Mouse (Mus musculus) liver, postnatal 0 days (tissue): Measurements from ENCODE around the gene Gmppa. TPM values are rescaled to one million over a fixed set of nuclear protein-coding genes. Genes with fewer than 3 reads are reported as not detected.

Experiments
- ATAC-seq: fragments of 200-750 bp; cut with Nextera tagmentation; 2 replicates; pipeline ENCODE4 v1.8.0; 2017; ENCODE audit warnings: mild to moderate bottlenecking, moderate library complexity
- DNase-seq: peaks from one replicate; pipeline ENCODE4 v3.0.0-alpha.2; 2016
- H3K27ac ChIP-seq: fragments of 300-500 bp; sonication (generic); 2 replicates; pipeline ENCODE4 v1.5.1; 2014; ENCODE audit warnings: antibody characterized with exemption, moderate library complexity, mild to moderate bottlenecking, low read depth
- H3K27me3 ChIP-seq: fragments of 300-500 bp; sonication (generic); 2 replicates; pipeline ENCODE4 v1.6.1; 2014; ENCODE audit warnings: low read length, control low read depth, mixed read lengths; ENCODE audit not compliant: insufficient read depth
- H3K36me3 ChIP-seq: fragments of 300-500 bp; sonication (generic); replicated peaks from 2 replicates; pipeline ENCODE4 v1.6.1; 2014; ENCODE audit warnings: mild to moderate bottlenecking, control low read depth, low read length, moderate library complexity, mixed read lengths; ENCODE audit not compliant: insufficient read depth
- H3K4me1 ChIP-seq: fragments of 300-500 bp; sonication (generic); 2 replicates; pipeline ENCODE4 v1.6.1; 2014; ENCODE audit warnings: antibody characterized with exemption, mild to moderate bottlenecking, control low read depth; ENCODE audit not compliant: insufficient read depth
- H3K4me2 ChIP-seq: fragments of 300-500 bp; sonication (generic); 2 replicates; pipeline ENCODE4 v1.6.1; 2014; ENCODE audit warnings: low read depth, mild to moderate bottlenecking, low read length, moderate library complexity, mixed read lengths
- H3K4me3 ChIP-seq: fragments of 300-500 bp; sonication (generic); 2 replicates; pipeline ENCODE4 v1.5.1; 2014; ENCODE audit warnings: low read depth, low read length
- H3K9ac ChIP-seq: fragments of 300-500 bp; sonication (generic); replicated peaks from 2 replicates; pipeline ENCODE4 v1.6.1; 2014; ENCODE audit warnings: mild to moderate bottlenecking, moderate library complexity
- H3K9me3 ChIP-seq: fragments of 300-500 bp; sonication (generic); 2 replicates; pipeline ENCODE4 v1.6.1; 2016; ENCODE audit warnings: mild to moderate bottlenecking, control low read depth, low read length, mixed read lengths
- CTCF ChIP-seq: sonication (generic); IDR thresholded peaks from 2 replicates; pipeline ENCODE4 v1.5.1; 2016; ENCODE audit warnings: antibody characterized with exemption, low read depth
- EP300 ChIP-seq: IDR thresholded peaks from 2 replicates; pipeline ENCODE4 v1.6.1; 2016; ENCODE audit warnings: antibody characterized with exemption, low read depth, mild to moderate bottlenecking
- WGBS: fragments of 180-500 bp; shearing (Covaris S2); extraction: QIAGEN DNeasy Blood & Tissue Kit; methylation state at CpG from one replicate; pipeline ENCODE4 v1.1.7; 2014; ENCODE audit not compliant: insufficient replicate concordance; 5-methylcytosine and 5-hydroxymethylcytosine counted together
- polyA plus RNA-seq: library from polyadenylated mRNA; unstranded; fragments of >200 nt; fragmentation: Nextera tagmentation; extraction: Ambion mirVana; gene quantifications from 2 replicates; pipeline ENCODE4 v1.2.1, GENCODE M21; 2015

The Gmppa gene
- polyA plus RNA-seq, 1 experiment from 2014 or later: 22.0 TPM

- Histone ChIP-seq H3K4me3 (no peak overlapping the region), H3K36me3 (no peaks in the 10 kb centered on the region), H3K4me2 (peak overlapping the region; percentile 3; the same call in 1 of the 2 replicates), H3K4me1 (0 out of 2 replicates have a peak, but pooled peaks cover 10% of the 10 kb centered on the region), H3K9me3 (no peaks in the 10 kb centered on the region), H3K27me3 (peaks cover 41% of the 10 kb centered on the region), H3K27ac (no peak overlapping the region), H3K9ac (peak overlapping the region; percentile 30; the same call in 1 of the 2 replicates)
- WGBS: 51% methylated on average over 5 of the region's 5 CpGs
- no peak for DNase-seq
- ATAC-seq: peak; percentile 51
- TF ChIP-seq CTCF (no peak), EP300 (no peak; the same call in 1 of the 2 replicates)
These were observed 28.0 kb downstream of the Gmppa start for GRCm38 (mm10) chr1:75463652-75464204.

GRCm38 (mm10) chr1:75467215-75467927 lies 31.6 kb downstream of the Gmppa start:
- peak; percentile 90 for TF ChIP-seq CTCF
- TF ChIP-seq EP300: no peak
- H3K27ac ChIP-seq: no peak overlapping the region
- no peak overlapping the region for H3K4me2 ChIP-seq
- ATAC-seq (peak; percentile 66), DNase-seq (peak; percentile 82)
- no peaks in the 10 kb centered on the region for H3K9me3 ChIP-seq
- 0 out of 2 replicates have a peak, but pooled peaks cover 10% of the 10 kb centered on the region for H3K4me1 ChIP-seq
- 11% methylated on average over 14 of the region's 14 CpGs for WGBS
- H3K9ac ChIP-seq: no peak overlapping the region
- H3K36me3 ChIP-seq: no peaks in the 10 kb centered on the region
- peaks cover 42% of the 10 kb centered on the region for H3K27me3 ChIP-seq
- H3K4me3 ChIP-seq: no peak overlapping the region

GRCm38 (mm10) chr1:75469287-75469825 lies 33.6 kb downstream of the Gmppa start:
- H3K4me1 ChIP-seq: 0 out of 2 replicates have a peak, but pooled peaks cover 4% of the 10 kb centered on the region
- H3K27ac ChIP-seq: no peak overlapping the region
- H3K36me3 ChIP-seq: 0 out of 2 replicates have a peak, but pooled peaks cover 2% of the 10 kb centered on the region
- no peak overlapping the region for H3K4me2 ChIP-seq
- peaks cover 38% of the 10 kb centered on the region for H3K27me3 ChIP-seq
- H3K9ac ChIP-seq: no peak overlapping the region
- WGBS: 73% methylated on average over 17 of the region's 17 CpGs
- DNase-seq (no peak), ATAC-seq (no peak)
- H3K4me3 ChIP-seq: no peak overlapping the region
- TF ChIP-seq CTCF (no peak), EP300 (no peak)
- H3K9me3 ChIP-seq: no peaks in the 10 kb centered on the region

GRCm38 (mm10) chr1:75476441-75476840 lies 40.7 kb downstream of the Gmppa start:
- H3K4me1 ChIP-seq: peaks cover 22% of the 10 kb centered on the region
- H3K36me3 ChIP-seq: 0 out of 2 replicates have a peak, but pooled peaks cover 6% of the 10 kb centered on the region
- peaks cover 40% of the 10 kb centered on the region for H3K27me3 ChIP-seq
- 87% methylated on average over 11 of the region's 11 CpGs for WGBS
- DNase-seq: no peak
- no peak overlapping the region for H3K4me3 ChIP-seq
- no peak for ATAC-seq
- H3K9me3 ChIP-seq: no peaks in the 10 kb centered on the region
- no peak overlapping the region for H3K27ac ChIP-seq
- no peak overlapping the region for H3K9ac ChIP-seq
- H3K4me2 ChIP-seq: no peak overlapping the region
- TF ChIP-seq CTCF (no peak), EP300 (no peak)

- H3K4me2 ChIP-seq: peak overlapping the region; percentile 36
- H3K36me3 ChIP-seq: 0 out of 2 replicates have a peak, but pooled peaks cover 6% of the 10 kb centered on the region
- H3K4me3 ChIP-seq: 0 out of 2 replicates have a peak overlapping the region, but pooled peaks have one; percentile 15
- WGBS: 10% methylated on average over 35 of the region's 35 CpGs
- H3K9ac ChIP-seq: no peak overlapping the region
- ATAC-seq: peak; percentile 16
- H3K27me3 ChIP-seq: peaks cover 50% of the 10 kb centered on the region
- H3K27ac ChIP-seq: no peak overlapping the region
- H3K9me3 ChIP-seq: no peaks in the 10 kb centered on the region
- DNase-seq: peak; percentile 90
- peaks cover 22% of the 10 kb centered on the region for H3K4me1 ChIP-seq
- TF ChIP-seq CTCF: peak; percentile 86
- TF ChIP-seq EP300: no peak
These were observed 41.7 kb downstream of the Gmppa start for GRCm38 (mm10) chr1:75477264-75477965.

GRCm38 (mm10) chr1:75477966-75478290 lies 42.2 kb downstream of the Gmppa start:
- peaks cover 55% of the 10 kb centered on the region for H3K27me3 ChIP-seq

More at GRCm38 (mm10) chr1:75477966-75478290, 42.2 kb downstream of the Gmppa start:
- no peak for TF ChIP-seq EP300
- no peak for TF ChIP-seq CTCF
- peaks cover 22% of the 10 kb centered on the region for H3K4me1 ChIP-seq
- H3K9ac ChIP-seq: no peak overlapping the region
- DNase-seq (no peak), ATAC-seq (no peak)
- H3K4me2 ChIP-seq: peak overlapping the region; percentile 96
- 0 out of 2 replicates have a peak, but pooled peaks cover 6% of the 10 kb centered on the region for H3K36me3 ChIP-seq
- H3K27ac ChIP-seq: no peak overlapping the region
- H3K4me3 ChIP-seq: peak overlapping the region; percentile 66; the same call in 1 of the 2 replicates
- no peaks in the 10 kb centered on the region for H3K9me3 ChIP-seq
- 41% methylated on average over 3 of the region's 3 CpGs for WGBS
